Comparison of ENCODE assay signal across 27 mouse cellular contexts in genomic region chr5:74342557-74342956, GRCm38 (mm10).
DNase-seq lines count a peak whose midpoint lies in the region; ATAC-seq and TF ChIP-seq lines count a peak whose summit lies in the region.
"Had no signal": no experiment of that assay in that cellular context is flagged by ENCODE, and none has a peak within 500 bp of the region (broad histone marks: within the 10 kb centered on the region; RNA-seq: fewer than 3 reads in every experiment).

No protein-coding gene starts in this region.

- H3K9ac ChIP-seq in limb, embryonic 14.5 days (ENCODE audit: low read depth, low read length, severe bottlenecking), result no peak overlapping the region
- H3K9ac ChIP-seq: forebrain, embryonic 15.5 days; heart, embryonic 13.5 days; liver, postnatal 0 days; neural tube, embryonic 15.5 days had no signal

- no peak for TF ChIP-seq POLR2A in limb, embryonic 14.5 days (IDR thresholded peaks at IDR 0.05; ENCODE audit: borderline replicate concordance, extremely low read depth, insufficient read depth, insufficient read length)

- no peaks in the 10 kb centered on the region for H3K9me3 ChIP-seq in limb, embryonic 14.5 days (ENCODE audit: control insufficient read depth, low read length)
- H3K9me3 ChIP-seq: forebrain, embryonic 15.5 days; heart, embryonic 13.5 days; midbrain, embryonic 10.5 days; neural tube, embryonic 15.5 days had no signal

- peak overlapping the region; percentile 74 for H3K27ac ChIP-seq in limb, embryonic 14.5 days (replicated peaks; ENCODE audit: low read depth, low read length)
- H3K27ac ChIP-seq: forebrain, embryonic 15.5 days; hindbrain, postnatal 0 days; layer of hippocampus, adult 2 months; midbrain, embryonic 10.5 days; neural tube, embryonic 15.5 days had no signal

- no peak for DNase-seq in frontal cortex, postnatal 10 days (ENCODE audit: low spot score in 2 of 2)
- DNase-seq in right cerebral cortex, adult 18-20 months, result peak; percentile 77
- no peak for DNase-seq in right cerebral cortex, postnatal 4 days
- DNase-seq in frontal cortex, postnatal 36 days (ENCODE audit: low spot score in 2 of 2), result peak; percentile 45 to 59
- no peak for DNase-seq in limb, embryonic 14.5 days (ENCODE audit: low spot score)
- no peak for DNase-seq in lung, postnatal 4 days
- DNase-seq in adrenal gland, adult 2 months, result no peak
- DNase-seq: adrenal gland, postnatal 14 days; cerebellum, adult 8-10 months; gastrocnemius, postnatal 14 days; heart, adult 11 months; heart, postnatal 14 days; kidney, adult 9 months; kidney, postnatal 25 days; liver, postnatal 0 days; thymus, adult 2 months; thymus, postnatal 4 days had no signal

- no peaks in the 10 kb centered on the region for H3K27me3 ChIP-seq in limb, embryonic 14.5 days (ENCODE audit: control insufficient read depth, insufficient read depth, low read length)
- H3K27me3 ChIP-seq: forebrain, embryonic 15.5 days; heart, embryonic 13.5 days had no signal

- peaks cover 14% of the 10 kb centered on the region for H3K4me1 ChIP-seq in limb, embryonic 14.5 days (ENCODE audit: control insufficient read depth, insufficient read depth, low read length)

- ATAC-seq in frontal cortex, adult (ENCODE audit: low TSS enrichment), result peak; percentile 91
- no peak for ATAC-seq in limb, embryonic 14.5 days (ENCODE audit: low FRiP score, low read depth)
- ATAC-seq: forebrain, embryonic 15.5 days; hindbrain, postnatal 0 days; intestine, embryonic 16.5 days; liver, postnatal 0 days; lung, postnatal 0 days had no signal

- no peak overlapping the region for H3K4me2 ChIP-seq in limb, embryonic 14.5 days (replicated peaks; ENCODE audit: low read depth, low read length, severe bottlenecking)
- H3K4me2 ChIP-seq: forebrain, embryonic 15.5 days; heart, embryonic 13.5 days; neural tube, embryonic 15.5 days had no signal

- no peaks in the 10 kb centered on the region for H3K36me3 ChIP-seq in limb, embryonic 14.5 days (ENCODE audit: control insufficient read depth, insufficient read depth, low read length)
- H3K36me3 ChIP-seq: forebrain, embryonic 15.5 days; heart, embryonic 13.5 days; midbrain, embryonic 10.5 days; neural tube, embryonic 15.5 days had no signal

- no peak overlapping the region for H3K4me3 ChIP-seq in limb, embryonic 14.5 days (replicated peaks; ENCODE audit: low read length)
- H3K4me3 ChIP-seq: erythroblast, embryonic 14.5 days; forebrain, embryonic 15.5 days; heart, embryonic 13.5 days; layer of hippocampus, adult 2 months; midbrain, embryonic 10.5 days; neural tube, embryonic 15.5 days had no signal

Comparison
In these comparisons a context has a peak if more than half of its experiments do, and no peak if none do; other contexts are left out.
1. DNase-seq: peak in right cerebral cortex, adult 18-20 months (single experiment) and frontal cortex, postnatal 36 days (2 of 2); none in frontal cortex, postnatal 10 days (0 of 2), right cerebral cortex, postnatal 4 days (single experiment), limb, embryonic 14.5 days (single experiment), lung, postnatal 4 days (0 of 2) and adrenal gland, adult 2 months (single experiment).